Mouse (Mus musculus) intestine, embryonic 16.5 days (tissue): ENCODE results near the gene Gm20521. TPM values are rescaled to one million over a fixed set of nuclear protein-coding genes. Genes with fewer than 3 reads are reported as not detected.

Source experiments
- ATAC-seq: fragments of 200-750 bp; cut with Nextera tagmentation; 2 replicates; pipeline ENCODE4 v1.8.0; 2017; ENCODE audit warnings: moderate TSS enrichment, moderate library complexity
- H3K27ac ChIP-seq: fragments of 300-500 bp; sonication (generic); 2 replicates; pipeline ENCODE4 v1.5.1; 2014; ENCODE audit warnings: mild to moderate bottlenecking, low read length
- H3K27me3 ChIP-seq: fragments of 300-500 bp; sonication (generic); replicated peaks from 2 replicates; pipeline ENCODE4 v1.6.1; 2014; ENCODE audit warnings: low read length, control low read depth, mixed read lengths; ENCODE audit not compliant: control insufficient read depth, insufficient read depth
- H3K36me3 ChIP-seq: fragments of 300-500 bp; sonication (generic); 2 replicates; pipeline ENCODE4 v1.6.1; 2014; ENCODE audit warnings: low read length, control low read depth; ENCODE audit not compliant: control insufficient read depth, insufficient read depth
- H3K4me1 ChIP-seq: fragments of 300-500 bp; sonication (generic); 2 replicates; pipeline ENCODE4 v1.6.1; 2014; ENCODE audit warnings: low read length, control low read depth, mixed read lengths; ENCODE audit not compliant: control insufficient read depth, insufficient read depth
- H3K4me2 ChIP-seq: fragments of 300-500 bp; sonication (generic); 2 replicates; pipeline ENCODE4 v1.6.1; 2014; ENCODE audit warnings: low read depth, low read length, control low read depth
- H3K4me3 ChIP-seq: fragments of 300-500 bp; sonication (generic); 2 replicates; pipeline ENCODE4 v1.5.1; 2014; ENCODE audit warnings: mild to moderate bottlenecking, low read length
- H3K9ac ChIP-seq: fragments of 300-500 bp; sonication (generic); 2 replicates; pipeline ENCODE4 v1.6.1; 2014; ENCODE audit warnings: low read depth, low read length
- H3K9me3 ChIP-seq: fragments of 300-500 bp; sonication (generic); 2 replicates; pipeline ENCODE4 v1.6.1; 2016; ENCODE audit warnings: low read length, control low read depth; ENCODE audit not compliant: control insufficient read depth
- WGBS: fragments of 180-500 bp; shearing (Covaris S2); extraction: QIAGEN DNeasy Blood & Tissue Kit; methylation state at CpG from one replicate; pipeline ENCODE4 v1.1.7; 2014; 5-methylcytosine and 5-hydroxymethylcytosine counted together
- polyA plus RNA-seq: library from polyadenylated mRNA; unstranded; fragments of >200 nt; fragmentation: Nextera tagmentation; extraction: Ambion mirVana; gene quantifications from 2 replicates; pipeline ENCODE4 v1.2.1, GENCODE M21; 2015

The Gm20521 gene
- polyA plus RNA-seq, 1 experiment from 2014 or later: 0.49 TPM

DNA sequence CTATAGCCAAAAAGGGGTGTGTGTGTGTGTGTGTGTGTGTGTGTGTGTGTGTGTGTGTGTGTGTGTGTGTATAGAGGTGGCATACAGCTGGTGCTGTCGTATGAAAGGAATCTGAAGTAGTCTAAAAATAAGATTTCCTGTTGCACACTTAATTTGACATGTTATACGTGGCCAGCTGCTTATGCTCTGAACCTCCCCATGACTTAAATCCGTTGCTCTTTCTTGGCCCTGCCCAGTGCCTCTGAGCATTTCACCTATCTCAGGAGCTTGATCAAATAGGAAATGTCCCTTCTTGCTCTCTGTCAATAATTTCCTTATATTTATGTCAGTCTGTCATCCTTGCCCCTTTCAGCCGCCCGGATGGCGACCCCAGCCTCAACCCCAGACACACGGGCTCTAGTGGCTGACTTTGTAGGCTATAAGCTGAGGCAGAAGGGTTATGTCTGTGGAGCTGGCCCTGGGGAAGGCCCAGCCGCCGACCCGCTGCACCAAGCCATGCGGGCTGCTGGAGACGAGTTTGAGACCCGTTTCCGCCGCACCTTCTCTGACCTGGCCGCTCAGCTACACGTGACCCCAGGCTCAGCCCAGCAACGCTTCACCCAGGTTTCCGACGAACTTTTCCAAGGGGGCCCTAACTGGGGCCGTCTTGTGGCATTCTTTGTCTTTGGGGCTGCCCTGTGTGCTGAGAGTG lies 926 bp downstream of the Gm20521 start:
- H3K27me3 ChIP-seq: no peaks in the 10 kb centered on the region
- peak overlapping the region; percentile 66 for H3K4me3 ChIP-seq
- H3K36me3 ChIP-seq: peaks cover 4% of the 10 kb centered on the region; the same call in 1 of the 2 replicates
- H3K4me2 ChIP-seq: peak overlapping the region; percentile 77
- H3K27ac ChIP-seq: peak overlapping the region; percentile 93
- peak overlapping the region; percentile 84 for H3K9ac ChIP-seq
- peak; percentile 22; the same call in 1 of the 2 replicates for ATAC-seq
- H3K9me3 ChIP-seq: no peaks in the 10 kb centered on the region
- WGBS: 13% methylated on average over 21 of the region's 21 CpGs
- peaks cover 21% of the 10 kb centered on the region for H3K4me1 ChIP-seq

- Histone ChIP-seq H3K27ac (no peak overlapping the region), H3K36me3 (peaks cover 4% of the 10 kb centered on the region; the same call in 1 of the 2 replicates), H3K9me3 (no peaks in the 10 kb centered on the region), H3K4me2 (peak overlapping the region; percentile 77), H3K4me3 (peak overlapping the region; percentile 66; the same call in 1 of the 2 replicates), H3K4me1 (peaks cover 21% of the 10 kb centered on the region), H3K9ac (peak overlapping the region; percentile 45; the same call in 1 of the 2 replicates), H3K27me3 (no peaks in the 10 kb centered on the region)
- no peak for ATAC-seq
- 82% methylated on average over 11 of the region's 11 CpGs for WGBS
Observed at GRCm38 (mm10) chr14:54885309-54885708, 2.1 kb downstream of the Gm20521 start.

DNA sequence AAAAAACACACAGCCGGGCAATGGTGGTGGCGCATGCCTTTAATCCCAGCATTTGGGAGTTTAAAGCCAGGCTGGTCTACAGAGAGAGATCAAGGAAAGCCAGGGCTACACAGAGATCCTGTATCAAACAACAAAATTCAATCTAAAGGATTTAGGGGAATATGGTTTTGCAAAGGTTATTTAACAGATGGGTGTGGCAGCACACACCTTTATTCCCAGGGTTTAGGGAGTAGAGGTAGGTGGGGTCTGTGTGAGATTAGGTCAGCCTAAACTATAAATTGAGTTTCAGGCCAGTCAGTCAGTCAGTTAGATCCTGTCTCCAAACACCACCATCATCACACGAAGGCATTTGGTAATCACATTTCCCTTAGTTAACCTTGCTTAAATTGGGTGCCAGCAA lies 9.0 kb downstream of the Gm20521 start, which contains the start of gene Pabpn1:
Gene Pabpn1 (plus strand): TSS at position 301 of the 400 bp plus-strand sequence.
- peak within 1 kb of the TSS; percentile 58; the same call in 1 of the 2 replicates for H3K9ac ChIP-seq
- WGBS: 95% methylated on average over 3 of the region's 3 CpGs
- no peaks in the 10 kb centered on the region for H3K9me3 ChIP-seq
- no peak for ATAC-seq
- H3K27me3 ChIP-seq: no peaks in the 10 kb centered on the region
- H3K4me3 ChIP-seq: peak within 1 kb of the TSS; percentile 92
- H3K36me3 ChIP-seq: peaks cover 5% of the 10 kb centered on the region; the same call in 1 of the 2 replicates
- H3K4me1 ChIP-seq: peaks cover 9% of the 10 kb centered on the region; the same call in 1 of the 2 replicates
- peak within 1 kb of the TSS; percentile 75 for H3K27ac ChIP-seq
- H3K4me2 ChIP-seq: peak within 1 kb of the TSS; percentile 47

- H3K36me3 ChIP-seq: peaks cover 11% of the 10 kb centered on the region; the same call in 1 of the 2 replicates
- peak overlapping the region; percentile 99 for H3K9ac ChIP-seq
- H3K9me3 ChIP-seq: no peaks in the 10 kb centered on the region
- H3K27me3 ChIP-seq: no peaks in the 10 kb centered on the region
- H3K27ac ChIP-seq: peak overlapping the region; percentile 96
- H3K4me1 ChIP-seq: peaks cover 9% of the 10 kb centered on the region; the same call in 1 of the 2 replicates
- peak overlapping the region; percentile 92 for H3K4me3 ChIP-seq
- H3K4me2 ChIP-seq: peak overlapping the region; percentile 47
- WGBS: under 1% methylated on average over 38 of the region's 38 CpGs
- peak; percentile 99 for ATAC-seq
Observed at GRCm38 (mm10) chr14:54893651-54894181, 10.5 kb downstream of the Gm20521 start.

- peaks cover 11% of the 10 kb centered on the region; the same call in 1 of the 2 replicates for H3K36me3 ChIP-seq
- peak overlapping the region; percentile 99 for H3K9ac ChIP-seq
- H3K4me1 ChIP-seq: peaks cover 9% of the 10 kb centered on the region; the same call in 1 of the 2 replicates
- no peaks in the 10 kb centered on the region for H3K9me3 ChIP-seq
- peak; percentile 71 for ATAC-seq
- peak overlapping the region; percentile 92 for H3K4me3 ChIP-seq
- H3K4me2 ChIP-seq: peak overlapping the region; percentile 73
- WGBS: under 1% methylated on average over 51 of the region's 54 CpGs
- no peaks in the 10 kb centered on the region for H3K27me3 ChIP-seq
- H3K27ac ChIP-seq: peak overlapping the region; percentile 96
Observed at GRCm38 (mm10) chr14:54894296-54895151, 11.3 kb downstream of the Gm20521 start.

GRCm38 (mm10) chr14:54897445-54897844 lies 14.2 kb downstream of the Gm20521 start:
- no peaks in the 10 kb centered on the region for H3K27me3 ChIP-seq
- WGBS: 51% methylated on average over 2 of the region's 2 CpGs
- H3K27ac ChIP-seq: no peak overlapping the region
- no peaks in the 10 kb centered on the region for H3K9me3 ChIP-seq
- H3K36me3 ChIP-seq: peaks cover 11% of the 10 kb centered on the region; the same call in 1 of the 2 replicates
- no peak overlapping the region for H3K9ac ChIP-seq
- H3K4me2 ChIP-seq: no peak overlapping the region
- no peak overlapping the region for H3K4me3 ChIP-seq
- ATAC-seq: no peak
- H3K4me1 ChIP-seq: peaks cover 9% of the 10 kb centered on the region; the same call in 1 of the 2 replicates

DNA sequence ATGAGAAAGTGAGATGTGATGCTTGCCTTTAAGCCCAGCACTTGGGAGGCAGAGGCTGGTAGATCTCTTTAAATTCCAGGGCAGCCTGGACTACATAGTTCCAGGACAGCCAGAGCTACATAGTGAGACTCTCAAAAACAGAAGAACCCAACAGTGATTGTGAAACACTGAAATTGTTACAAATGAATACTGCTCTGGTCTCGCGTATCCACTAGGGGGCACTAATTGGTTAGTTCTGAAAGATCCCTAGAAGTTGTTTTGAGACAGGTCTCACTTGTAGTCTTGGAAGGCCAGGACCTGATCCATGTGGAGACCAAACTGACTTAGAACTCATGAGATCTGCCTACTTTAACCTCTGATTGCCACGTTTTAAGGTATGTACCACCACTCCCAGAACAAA lies 17.1 kb downstream of the Gm20521 start:
- Histone ChIP-seq H3K27ac (no peak overlapping the region), H3K36me3 (peaks cover 11% of the 10 kb centered on the region; the same call in 1 of the 2 replicates), H3K9ac (no peak overlapping the region), H3K27me3 (no peaks in the 10 kb centered on the region), H3K4me3 (no peak overlapping the region), H3K9me3 (no peaks in the 10 kb centered on the region), H3K4me2 (no peak overlapping the region), H3K4me1 (0 out of 2 replicates have a peak, but pooled peaks cover 4% of the 10 kb centered on the region)
- ATAC-seq: peak; percentile 59
- WGBS: 4% methylated on average over 3 of the region's 3 CpGs

- H3K4me2 ChIP-seq: no peak overlapping the region
- H3K9me3 ChIP-seq: no peaks in the 10 kb centered on the region
- H3K36me3 ChIP-seq: no peaks in the 10 kb centered on the region
- 91% methylated on average over 4 of the region's 4 CpGs for WGBS
- no peaks in the 10 kb centered on the region for H3K27me3 ChIP-seq
- ATAC-seq: no peak
- H3K4me3 ChIP-seq: no peak overlapping the region
- H3K27ac ChIP-seq: no peak overlapping the region
- H3K4me1 ChIP-seq: no peaks in the 10 kb centered on the region
- no peak overlapping the region for H3K9ac ChIP-seq
Observed at GRCm38 (mm10) chr14:54903641-54904040, 20.4 kb downstream of the Gm20521 start.

- WGBS: 75% methylated on average over 7 of the region's 7 CpGs
- Histone ChIP-seq H3K4me1 (peaks cover 14% of the 10 kb centered on the region), H3K4me2 (no peak overlapping the region), H3K36me3 (no peaks in the 10 kb centered on the region), H3K27me3 (peaks cover 4% of the 10 kb centered on the region; the same call in 1 of the 2 replicates), H3K4me3 (no peak overlapping the region), H3K9ac (no peak overlapping the region), H3K9me3 (no peaks in the 10 kb centered on the region), H3K27ac (no peak overlapping the region)
- no peak for ATAC-seq
Observed at GRCm38 (mm10) chr14:54908682-54909081, 25.4 kb downstream of the Gm20521 start.
